Mouse (Mus musculus) kidney, embryonic 14.5 days (tissue): ENCODE data around the gene Med21. TPM values are rescaled to one million over a fixed set of nuclear protein-coding genes. Genes with fewer than 3 reads are reported as not detected.

ENCODE experiments used
- ATAC-seq: fragments of 200-750 bp; cut with Nextera tagmentation; 2 replicates; pipeline ENCODE4 v1.8.0; 2017; ENCODE audit warnings: moderate number of reproducible peaks, mild to moderate bottlenecking, moderate TSS enrichment, moderate library complexity; ENCODE audit not compliant: low FRiP score, low TSS enrichment
- H3K27ac ChIP-seq: fragments of 300-500 bp; sonication (generic); 2 replicates; pipeline ENCODE4 v1.5.1; 2014; ENCODE audit warnings: low read depth, mild to moderate bottlenecking, low read length, moderate library complexity, mixed read lengths
- H3K27me3 ChIP-seq: fragments of 300-500 bp; sonication (generic); 2 replicates; pipeline ENCODE4 v1.6.1; 2014; ENCODE audit warnings: mild to moderate bottlenecking, low read length; ENCODE audit not compliant: control insufficient read depth, insufficient read depth
- H3K36me3 ChIP-seq: fragments of 300-500 bp; sonication (generic); 2 replicates; pipeline ENCODE4 v1.6.1; 2014; ENCODE audit warnings: low read length, mixed read lengths; ENCODE audit not compliant: control insufficient read depth, insufficient read depth
- H3K4me1 ChIP-seq: fragments of 300-500 bp; sonication (generic); 2 replicates; pipeline ENCODE4 v1.6.1; 2014; ENCODE audit warnings: low read length, mixed read lengths; ENCODE audit not compliant: control insufficient read depth, insufficient read depth
- H3K4me2 ChIP-seq: fragments of 300-500 bp; sonication (generic); replicated peaks from 2 replicates; pipeline ENCODE4 v1.6.1; 2014; ENCODE audit warnings: low read depth, mild to moderate bottlenecking, low read length
- H3K4me3 ChIP-seq: fragments of 300-500 bp; sonication (generic); 2 replicates; pipeline ENCODE4 v1.5.1; 2014; ENCODE audit warnings: mild to moderate bottlenecking, low read length
- H3K9ac ChIP-seq: fragments of 300-500 bp; sonication (generic); 2 replicates; pipeline ENCODE4 v1.6.1; 2014; ENCODE audit warnings: low read depth, mild to moderate bottlenecking, low read length, moderate library complexity
- H3K9me3 ChIP-seq: fragments of 300-500 bp; sonication (generic); 2 replicates; pipeline ENCODE4 v1.6.1; 2016; ENCODE audit warnings: low read length; ENCODE audit not compliant: control insufficient read depth
- WGBS: fragments of 180-500 bp; shearing (Covaris S2); extraction: QIAGEN DNeasy Blood & Tissue Kit; methylation state at CpG from one replicate; pipeline ENCODE4 v1.1.7; 2014; 5-methylcytosine and 5-hydroxymethylcytosine counted together
- polyA plus RNA-seq: library from polyadenylated mRNA; unstranded; fragments of >200 nt; fragmentation: Nextera tagmentation; extraction: Ambion mirVana; gene quantifications from 2 replicates; pipeline ENCODE4 v1.2.1, GENCODE M21; 2014

Med21 gene
- polyA plus RNA-seq, 1 experiment from 2014 or later, result 143 TPM

GRCm38 (mm10) chr6:146653197-146653596, 10.8 kb downstream of the Med21 start:
- Histone ChIP-seq H3K27me3 (no peaks in the 10 kb centered on the region), H3K36me3 (peaks cover 13% of the 10 kb centered on the region), H3K9ac (no peak overlapping the region), H3K4me1 (no peaks in the 10 kb centered on the region), H3K9me3 (no peaks in the 10 kb centered on the region), H3K27ac (no peak overlapping the region), H3K4me2 (no peak overlapping the region), H3K4me3 (no peak overlapping the region)
- 75% methylated on average over 3 of the region's 3 CpGs for WGBS
- ATAC-seq, result no peak

DNA sequence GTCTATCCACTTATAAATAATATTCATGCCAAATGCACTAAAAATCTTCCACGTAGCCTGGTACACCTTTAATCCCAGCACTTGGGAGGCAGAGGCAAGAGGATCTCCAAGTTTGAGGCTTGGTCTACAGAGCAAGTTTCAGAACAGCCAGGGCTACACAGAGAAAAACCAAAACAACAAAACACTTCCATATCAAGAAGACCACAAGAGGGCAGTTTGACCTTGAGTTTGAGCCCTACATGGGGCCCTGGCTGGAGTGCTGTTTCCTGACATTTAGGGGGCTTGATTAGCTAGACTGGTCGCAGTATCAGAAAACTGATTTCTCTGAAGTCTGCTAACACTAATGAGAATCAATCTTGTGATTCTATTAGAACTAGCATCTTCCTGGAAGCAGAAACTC, 18.2 kb downstream of the Med21 start:
- no peak overlapping the region for H3K27ac ChIP-seq
- no peaks in the 10 kb centered on the region for H3K27me3 ChIP-seq
- no peak overlapping the region for H3K9ac ChIP-seq
- no peak overlapping the region for H3K4me3 ChIP-seq
- 66% methylated on average over 2 of the region's 2 CpGs for WGBS
- H3K4me1 ChIP-seq, result no peaks in the 10 kb centered on the region
- H3K4me2 ChIP-seq, result no peak overlapping the region
- ATAC-seq, result peak; percentile 68; the same call in 1 of the 2 replicates
- H3K9me3 ChIP-seq, result no peaks in the 10 kb centered on the region
- no peaks in the 10 kb centered on the region for H3K36me3 ChIP-seq

- Histone ChIP-seq H3K36me3 (no peaks in the 10 kb centered on the region), H3K27ac (no peak overlapping the region), H3K4me2 (no peak overlapping the region), H3K9me3 (no peaks in the 10 kb centered on the region), H3K27me3 (no peaks in the 10 kb centered on the region), H3K9ac (no peak overlapping the region), H3K4me3 (no peak overlapping the region), H3K4me1 (no peaks in the 10 kb centered on the region)
- ATAC-seq, result no peak
- WGBS, result 84% methylated on average over 5 of the region's 5 CpGs
Measured at GRCm38 (mm10) chr6:146661655-146662054, 19.3 kb downstream of the Med21 start.

- Histone ChIP-seq H3K9ac (no peak overlapping the region), H3K27ac (no peak overlapping the region), H3K36me3 (no peaks in the 10 kb centered on the region), H3K4me2 (no peak overlapping the region), H3K9me3 (no peaks in the 10 kb centered on the region), H3K4me3 (no peak overlapping the region), H3K27me3 (no peaks in the 10 kb centered on the region), H3K4me1 (no peaks in the 10 kb centered on the region)
- ATAC-seq, result no peak
- WGBS, result 33% methylated on average over 5 of the region's 5 CpGs
Measured at GRCm38 (mm10) chr6:146662679-146663078, 20.3 kb downstream of the Med21 start.

GRCm38 (mm10) chr6:146664116-146664515, 21.8 kb downstream of the Med21 start:
- no peaks in the 10 kb centered on the region for H3K36me3 ChIP-seq
- no peak for ATAC-seq
- H3K4me1 ChIP-seq, result no peaks in the 10 kb centered on the region
- H3K27me3 ChIP-seq, result no peaks in the 10 kb centered on the region
- H3K27ac ChIP-seq, result no peak overlapping the region
- H3K9me3 ChIP-seq, result no peaks in the 10 kb centered on the region
- WGBS, result 72% methylated on average over 5 of the region's 5 CpGs
- H3K4me3 ChIP-seq, result no peak overlapping the region
- no peak overlapping the region for H3K9ac ChIP-seq
- no peak overlapping the region for H3K4me2 ChIP-seq

GRCm38 (mm10) chr6:146664917-146665316, 22.6 kb downstream of the Med21 start:
- 97% methylated on average over 5 of the region's 5 CpGs for WGBS
- H3K9me3 ChIP-seq, result no peaks in the 10 kb centered on the region
- ATAC-seq, result no peak

DNA sequence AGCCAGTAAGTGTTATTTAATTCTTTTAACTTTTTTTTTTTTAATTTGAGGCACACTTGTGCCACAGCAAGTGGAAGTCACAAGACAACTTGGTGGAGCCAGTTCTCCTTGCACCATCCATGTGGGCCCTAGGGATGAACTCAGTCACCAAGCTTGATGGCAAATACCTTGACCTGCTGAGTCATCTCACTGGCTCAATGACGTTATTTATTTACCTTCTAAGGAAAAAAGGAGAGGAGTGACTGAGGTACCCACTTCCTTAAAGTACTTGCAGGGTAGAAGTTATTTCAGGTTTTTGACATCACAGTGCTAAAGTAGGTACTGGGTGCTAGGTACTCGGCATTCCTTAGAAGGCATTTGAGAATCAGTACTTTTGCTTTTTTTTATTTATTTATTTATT, 23.1 kb downstream of the Med21 start:
- no peak overlapping the region for H3K9ac ChIP-seq

More at GRCm38 (mm10) chr6:146664917-146665316, 22.6 kb downstream of the Med21 start:
- Histone ChIP-seq H3K4me1 (no peaks in the 10 kb centered on the region), H3K36me3 (no peaks in the 10 kb centered on the region), H3K4me2 (no peak overlapping the region), H3K27ac (no peak overlapping the region), H3K9ac (no peak overlapping the region), H3K27me3 (no peaks in the 10 kb centered on the region), H3K4me3 (no peak overlapping the region)

GRCm38 (mm10) chr6:146666811-146667210, 24.5 kb downstream of the Med21 start:
- no peak for ATAC-seq
- Histone ChIP-seq H3K9me3 (peaks cover 6% of the 10 kb centered on the region), H3K36me3 (no peaks in the 10 kb centered on the region), H3K4me1 (no peaks in the 10 kb centered on the region), H3K27me3 (no peaks in the 10 kb centered on the region), H3K9ac (no peak overlapping the region), H3K4me3 (no peak overlapping the region), H3K27ac (no peak overlapping the region), H3K4me2 (no peak overlapping the region)
- 79% methylated on average over 6 of the region's 6 CpGs for WGBS

More for the DNA sequence above, 23.1 kb downstream of the Med21 start:
- Histone ChIP-seq H3K27me3 (no peaks in the 10 kb centered on the region), H3K4me3 (no peak overlapping the region), H3K27ac (no peak overlapping the region), H3K4me2 (no peak overlapping the region), H3K4me1 (no peaks in the 10 kb centered on the region), H3K9me3 (peaks cover 4% of the 10 kb centered on the region), H3K36me3 (no peaks in the 10 kb centered on the region)
- ATAC-seq, result no peak
- WGBS, result 76% methylated on average over 2 of the region's 2 CpGs

DNA sequence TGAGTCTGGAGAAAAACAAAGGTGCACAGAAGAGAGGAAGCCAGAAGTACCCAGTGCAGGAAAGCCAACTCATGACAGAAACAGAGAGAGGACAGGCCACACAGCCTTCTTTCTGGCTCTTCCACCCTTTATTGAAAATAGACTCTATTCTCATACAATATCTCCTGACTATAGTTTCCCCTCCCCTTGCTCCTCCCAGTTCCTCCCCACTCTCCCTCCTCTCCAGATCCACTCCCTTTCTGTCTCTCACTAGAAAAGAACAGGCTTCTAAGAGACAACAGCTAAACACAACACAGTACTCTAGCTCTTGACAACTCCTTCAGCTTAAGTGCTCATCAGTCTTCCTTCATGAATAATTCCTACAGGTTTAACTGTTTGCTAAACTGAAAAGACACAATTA, 26.3 kb downstream of the Med21 start:
- no peaks in the 10 kb centered on the region for H3K36me3 ChIP-seq
- peaks cover 6% of the 10 kb centered on the region for H3K9me3 ChIP-seq
- no peaks in the 10 kb centered on the region for H3K4me1 ChIP-seq
- H3K4me3 ChIP-seq, result no peak overlapping the region
- H3K9ac ChIP-seq, result no peak overlapping the region
- no peak overlapping the region for H3K27ac ChIP-seq
- no peaks in the 10 kb centered on the region for H3K27me3 ChIP-seq
- H3K4me2 ChIP-seq, result no peak overlapping the region
- ATAC-seq, result no peak
